ENCODE assay signal across 12 mouse cellular contexts in the genomic region with DNA sequence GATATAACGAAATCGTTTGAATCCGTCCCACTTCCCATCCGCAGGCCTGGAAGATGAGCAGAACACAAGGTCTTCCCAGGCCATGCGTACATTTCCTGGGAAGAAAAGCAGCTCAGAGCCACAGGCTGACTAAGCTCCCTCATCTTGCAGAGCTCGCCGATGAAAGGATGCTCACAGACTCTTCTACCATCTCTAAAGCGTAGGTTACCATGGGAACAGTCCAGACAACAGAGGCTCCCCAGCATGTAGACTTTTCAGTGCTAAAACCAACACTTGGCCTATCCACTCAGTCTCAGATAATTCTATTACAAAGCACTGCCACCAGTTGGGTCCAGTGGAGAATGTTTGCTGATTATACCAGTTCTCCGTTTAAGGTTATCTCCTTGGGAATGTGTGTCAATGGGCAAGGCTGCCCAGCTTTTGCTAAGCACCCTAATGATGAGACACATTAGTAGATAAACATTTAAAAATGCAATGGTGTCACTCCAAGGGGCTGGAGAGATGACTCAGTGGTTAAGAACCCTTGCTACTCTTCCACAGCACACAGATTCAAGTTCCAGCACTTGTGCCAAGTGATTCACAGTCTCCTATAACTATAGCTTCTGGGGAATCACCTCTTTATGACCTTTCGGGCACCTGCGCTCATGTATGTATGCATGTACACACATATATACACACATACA.
A peak's percentile ranks its signal among the peaks of the same experiment; 100 is the strongest.
DNase-seq lines count a peak whose midpoint lies in the region; ATAC-seq and TF ChIP-seq lines count a peak whose summit lies in the region.
"Had no signal": no experiment of that assay in that cellular context is flagged by ENCODE, and none has a peak within 500 bp of the region (broad histone marks: within the 10 kb centered on the region; RNA-seq: fewer than 3 reads in every experiment).

No protein-coding gene starts in this region.

- H3K4me2 ChIP-seq in midbrain, embryonic 16.5 days (ENCODE audit: low read length), result no peak overlapping the region
- H3K4me2 ChIP-seq: lung, embryonic 14.5 days had no signal

- DNase-seq in Patski (ENCODE audit: low read depth, low spot score), result no peak
- peak; percentile 56 for DNase-seq in layer of hippocampus, adult 9-11 months
- DNase-seq in adrenal gland, postnatal 14 days, result no peak
- no peak for DNase-seq in urinary bladder, postnatal 4 days (ENCODE audit: low spot score in 2 of 2)
- DNase-seq in lung, postnatal 10 days, result no peak
- DNase-seq: adrenal gland, postnatal 25 days; lung, embryonic 14.5 days; thymus, postnatal 36 days had no signal

- POLR2A ChIA-PET in Patski (lab: Charles Lee), result no interaction called here

- no peak for TF ChIP-seq CTCF in Patski (IDR thresholded peaks at IDR 0.05)
- no peak for TF ChIP-seq CTCF in embryonic fibroblast, embryonic 13.5 days (IDR thresholded peaks at IDR 0.05; ENCODE audit: borderline replicate concordance, insufficient read depth, low read length)

- no peak for TF ChIP-seq POLR2A in embryonic fibroblast, embryonic 13.5 days (IDR thresholded peaks at IDR 0.05; ENCODE audit: low read depth, low read length)

- H3K9ac ChIP-seq in midbrain, embryonic 16.5 days (ENCODE audit: low read depth, low read length), result no peak overlapping the region
- H3K9ac ChIP-seq: lung, embryonic 14.5 days had no signal

- H3K36me3 ChIP-seq in midbrain, embryonic 16.5 days (ENCODE audit: control insufficient read depth, insufficient read depth, low read length), result no peaks in the 10 kb centered on the region
- H3K36me3 ChIP-seq: G1E; limb, embryonic 10.5 days had no signal

- 38% methylated on average over 11 of the region's 11 CpGs for WGBS in midbrain, embryonic 16.5 days

- in situ Hi-C loops in Patski (cut with MboI; ENCODE audit: low pct_unique_long_range_greater_than_20kb), result no loop called here

- H3K27ac ChIP-seq in embryonic fibroblast, embryonic 13.5 days (ENCODE audit: insufficient read depth, low read length), result peak overlapping the region; percentile 2; the same call in 1 of the 2 replicates
- peak overlapping the region; percentile 71; the same call in 1 of the 2 replicates for H3K27ac ChIP-seq in midbrain, embryonic 16.5 days (ENCODE audit: low read length)
- H3K27ac ChIP-seq: limb, embryonic 10.5 days had no signal

- H3K4me1 ChIP-seq in embryonic fibroblast, embryonic 13.5 days (ENCODE audit: control insufficient read depth, insufficient read depth, low read length), result peaks cover 8% of the 10 kb centered on the region; the same call in 1 of the 2 replicates
- H3K4me1 ChIP-seq in midbrain, embryonic 16.5 days (ENCODE audit: control insufficient read depth, insufficient read depth, low read length), result peaks cover 9% of the 10 kb centered on the region

- CTCF ChIA-PET in Patski (lab: Charles Lee), result interaction anchor here (1.2 kb wide), 1 partner anchor 10 kb away, joined by 3 read pairs; no protein-coding TSS in a partner anchor

- no peaks in the 10 kb centered on the region for H3K27me3 ChIP-seq in Patski
- no peaks in the 10 kb centered on the region for H3K27me3 ChIP-seq in midbrain, embryonic 16.5 days (ENCODE audit: control insufficient read depth, insufficient read depth, low read depth, low read length)

- H3K9me3 ChIP-seq in midbrain, embryonic 16.5 days (replicated peaks; ENCODE audit: control insufficient read depth, low read length, poor library complexity, severe bottlenecking), result no peaks in the 10 kb centered on the region
- H3K9me3 ChIP-seq: limb, embryonic 10.5 days had no signal

- ATAC-seq in Patski, result peak; percentile 72
- ATAC-seq in midbrain, embryonic 16.5 days, result peak; percentile 89

- no peak overlapping the region for H3K4me3 ChIP-seq in embryonic fibroblast, embryonic 13.5 days (ENCODE audit: insufficient read depth, low read length)
- H3K4me3 ChIP-seq in midbrain, embryonic 16.5 days (ENCODE audit: low read depth, low read length), result no peak overlapping the region
- H3K4me3 ChIP-seq: limb, embryonic 10.5 days had no signal
